Mouse (Mus musculus): Measurements from ENCODE around the gene Ireb2.

DNA sequence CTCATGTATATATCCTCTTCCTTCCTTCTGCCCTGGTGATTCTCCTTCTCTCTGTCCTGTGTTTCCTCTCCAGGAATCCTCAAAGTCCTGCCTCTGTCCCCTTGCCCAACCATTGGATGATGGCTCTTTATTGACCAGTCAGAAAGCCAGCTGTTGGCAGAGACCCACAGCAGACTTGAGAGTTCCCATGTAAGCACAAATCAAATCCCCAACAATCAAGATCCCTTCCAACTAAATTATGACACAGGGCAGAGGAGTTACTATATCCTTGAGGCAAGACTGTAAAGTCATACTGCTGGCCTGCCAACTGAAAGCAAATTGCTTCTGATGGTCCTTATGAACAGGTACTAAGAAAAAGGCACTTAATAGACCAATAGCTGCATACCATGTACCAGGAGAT, 15.4 kb upstream of the Ireb2 start:
- no peak for TF ChIP-seq POLR2A (IDR thresholded peaks at IDR 0.05; ENCODE audit: low read depth, low read length)
- TF ChIP-seq CTCF (conservative IDR thresholded peaks at IDR 0.05; ENCODE audit: insufficient read depth, insufficient read length, low read depth, low read length): no peak
